Mouse (Mus musculus): ENCODE data around the gene Ccni.

- TF ChIP-seq CTCF (conservative IDR thresholded peaks at IDR 0.05 in 1 of 2, IDR thresholded peaks at IDR 0.05 in 1 of 2; ENCODE audit: low read depth in 2 of 2, low read length in 2 of 2), result no peak
- TF ChIP-seq SMC3 (IDR thresholded peaks at IDR 0.05; ENCODE audit: low read depth, low read length), result no peak
- TF ChIP-seq MYC (IDR thresholded peaks at IDR 0.05; ENCODE audit: low read depth, low read length), result no peak
- TF ChIP-seq POLR2A (IDR thresholded peaks at IDR 0.05; ENCODE audit: low read depth, low read length), result no peak
- TF ChIP-seq SIN3A (IDR thresholded peaks at IDR 0.05; ENCODE audit: low read length), result no peak
Measured at GRCm38 (mm10) chr5:93227157-93227556, 20.9 kb upstream of the Ccni start.

All from CH12.LX (cell line).